Mouse (Mus musculus): ENCODE data around the gene Fam129a.
"Not testable (repeated sequence)": the region's sequence is repeated elsewhere in the genome, so short reads cannot be mapped to it uniquely, and the experiment has no call there.

Fam129a gene

GRCm38 (mm10) chr1:151584182-151584471 is 13.1 kb downstream of the Fam129a start:
- no peak for DNase-seq (ENCODE audit: low read depth)

- no peak for DNase-seq (ENCODE audit: low read depth)
Observed at GRCm38 (mm10) chr1:151584565-151585216, 13.7 kb downstream of the Fam129a start.

- DNase-seq (ENCODE audit: low read depth): no peak
Observed at GRCm38 (mm10) chr1:151585647-151586046, 14.7 kb downstream of the Fam129a start.

- no peak for DNase-seq (ENCODE audit: low read depth)
Observed at GRCm38 (mm10) chr1:151592085-151593017, 21.4 kb downstream of the Fam129a start.

GRCm38 (mm10) chr1:151594906-151595305 is 23.9 kb downstream of the Fam129a start:
- no peak for DNase-seq (ENCODE audit: low read depth)

GRCm38 (mm10) chr1:151595600-151596299 is 24.8 kb downstream of the Fam129a start:
- no peak for DNase-seq (ENCODE audit: low read depth)

- no peak for DNase-seq (ENCODE audit: low read depth)
Observed at GRCm38 (mm10) chr1:151596562-151596961, 25.6 kb downstream of the Fam129a start.

GRCm38 (mm10) chr1:151597677-151598297 is 26.8 kb downstream of the Fam129a start:
- no peak for DNase-seq (ENCODE audit: low read depth)

GRCm38 (mm10) chr1:151598876-151599275 is 27.9 kb downstream of the Fam129a start:
- DNase-seq (ENCODE audit: low read depth): no peak

- DNase-seq (ENCODE audit: low read depth): no peak
Observed at GRCm38 (mm10) chr1:151604328-151604727, 33.3 kb downstream of the Fam129a start.

GRCm38 (mm10) chr1:151607957-151608356 is 37.0 kb downstream of the Fam129a start:
- DNase-seq (ENCODE audit: low read depth): not testable (repeated sequence)

GRCm38 (mm10) chr1:151610621-151611020 is 39.6 kb downstream of the Fam129a start:
- DNase-seq (ENCODE audit: low read depth): no peak

GRCm38 (mm10) chr1:151614320-151614935 is 43.4 kb downstream of the Fam129a start:
- no peak for DNase-seq (ENCODE audit: low read depth)

GRCm38 (mm10) chr1:151615625-151616024 is 44.6 kb downstream of the Fam129a start:
- no peak for DNase-seq (ENCODE audit: low read depth)

- DNase-seq (ENCODE audit: low read depth): no peak
Observed at GRCm38 (mm10) chr1:151616555-151617205, 45.7 kb downstream of the Fam129a start.

- no peak for DNase-seq (ENCODE audit: low read depth)
Observed at GRCm38 (mm10) chr1:151618251-151618650, 47.3 kb downstream of the Fam129a start.

- DNase-seq (ENCODE audit: low read depth): no peak
Observed at GRCm38 (mm10) chr1:151619281-151619711, 48.3 kb downstream of the Fam129a start.

GRCm38 (mm10) chr1:151620730-151621129 is 49.7 kb downstream of the Fam129a start:
- DNase-seq (ENCODE audit: low read depth): no peak

- no peak for DNase-seq (ENCODE audit: low read depth)
Observed at GRCm38 (mm10) chr1:151624442-151625226, 53.6 kb downstream of the Fam129a start.

- DNase-seq (ENCODE audit: low read depth): no peak
Observed at GRCm38 (mm10) chr1:151625260-151625659, 54.3 kb downstream of the Fam129a start.

Data from fibroblast of lung, adult 2 months (primary cell).